Mouse (Mus musculus): ENCODE results near the gene Syn2.

DNA sequence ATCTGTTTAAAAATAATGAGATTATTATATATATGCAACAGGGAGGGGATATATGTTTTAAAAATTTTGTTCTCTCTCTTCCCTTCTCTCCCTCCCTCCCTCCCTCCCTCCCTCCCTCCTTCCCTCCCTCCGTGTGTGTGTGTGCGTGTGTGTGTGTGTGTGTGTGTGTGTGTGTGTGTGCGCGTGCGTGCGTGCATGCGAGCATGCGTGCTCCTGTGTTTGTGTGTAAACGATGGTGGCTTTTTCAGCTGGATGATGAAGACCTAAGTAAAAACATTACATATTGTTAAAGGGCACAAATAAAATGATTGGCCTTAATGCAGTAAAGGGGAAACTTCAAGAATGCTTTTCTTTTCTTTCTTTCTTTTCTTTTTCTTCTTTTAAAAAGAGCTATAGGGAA is 1.5 kb downstream of the Syn2 start:
- no peak for TF ChIP-seq GATA1 (IDR thresholded peaks at IDR 0.05; ENCODE audit: borderline replicate concordance, low read length)
- no peak for TF ChIP-seq FLI1 (IDR thresholded peaks at IDR 0.05; ENCODE audit: low read length)

Measured in megakaryocyte, embryonic 14.5 days (primary cell).